Mouse (Mus musculus) kidney, adult 10 weeks (tissue): Measurements from ENCODE around the gene Reg3b. TPM values are rescaled to one million over a fixed set of nuclear protein-coding genes. Genes with fewer than 3 reads are reported as not detected.

Experiments
- polyA plus RNA-seq: library from polyadenylated mRNA; stranded (reverse); fragments of 350-450 nt; fragmentation: Illumina TruSeq; extraction: RNeasy Lipid Tissue Mini Kit (QIAGEN cat#74804); gene quantifications from one replicate; pipeline ENCODE4 v1.2.3, GENCODE M21; 2014; ENCODE audit warnings: low read depth, low replicate concordance

The Reg3b gene
- not detected for polyA plus RNA-seq

DNA sequence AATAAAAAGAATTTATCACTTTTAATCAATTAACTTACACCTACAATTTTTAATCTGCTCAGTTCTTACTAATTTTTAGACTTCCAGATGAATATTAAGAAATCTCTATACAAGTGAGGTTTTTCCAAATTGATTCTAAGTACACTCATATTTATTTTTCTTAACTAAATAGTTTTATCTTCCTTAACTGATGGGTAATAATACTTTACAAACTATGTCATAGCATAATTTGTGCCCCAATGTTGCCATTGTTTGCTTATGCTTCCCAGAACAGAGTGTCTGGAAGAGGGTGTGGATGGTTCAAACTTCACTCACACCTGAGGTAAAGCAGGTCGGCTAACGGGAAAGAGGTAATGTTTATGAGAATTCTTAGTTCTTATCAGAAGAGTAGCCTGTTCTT is at the start of gene Reg3b:
Gene Reg3b, plus strand, starts transcription at position 301 of the 400 bp plus-strand sequence.

DNA sequence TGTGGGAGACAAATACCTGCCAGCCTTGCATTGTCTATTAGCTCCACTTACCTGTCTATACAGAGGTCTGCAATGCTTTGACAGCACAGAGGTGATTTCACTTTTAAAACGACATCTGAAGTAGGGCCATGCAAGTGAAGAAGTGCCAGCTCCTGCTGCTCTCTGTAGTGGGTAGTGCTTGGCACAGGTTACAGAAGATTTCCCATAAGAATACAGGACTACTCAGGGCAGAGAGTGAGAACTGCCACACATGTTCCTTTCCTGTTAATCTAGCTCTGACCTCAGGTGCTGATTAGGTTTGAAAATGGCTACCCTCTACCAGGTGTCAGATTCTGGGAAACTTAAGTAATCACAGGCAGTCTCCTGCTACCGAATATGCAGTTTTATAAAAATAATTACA is 8.3 kb downstream of the Reg3b start, which contains the start of gene Reg3d:
Gene Reg3d, minus strand, starts transcription at position 101 of the 400 bp plus-strand sequence.

DNA sequence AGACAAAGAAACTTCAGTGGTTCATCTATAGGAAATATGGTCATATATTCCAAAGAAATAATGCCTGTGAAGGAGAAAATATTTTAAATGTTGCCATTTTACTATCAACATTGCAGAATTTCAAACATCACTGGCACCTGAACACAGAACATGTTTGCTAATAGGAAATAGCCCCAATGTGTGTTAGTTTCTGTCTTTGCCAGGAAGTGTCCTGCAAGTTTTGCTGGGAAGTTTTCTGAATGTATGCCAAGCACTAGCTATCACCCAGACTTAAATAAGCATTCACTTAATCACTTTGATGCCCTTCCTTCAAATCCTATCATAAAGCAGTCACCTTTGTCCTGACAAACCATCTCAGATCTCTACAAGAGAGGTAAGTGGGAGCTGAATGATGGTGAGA is 10.0 kb downstream of the Reg3b start, which contains the start of gene Reg3a:
Gene Reg3a, plus strand, starts transcription at position 301 of the 400 bp plus-strand sequence.

DNA sequence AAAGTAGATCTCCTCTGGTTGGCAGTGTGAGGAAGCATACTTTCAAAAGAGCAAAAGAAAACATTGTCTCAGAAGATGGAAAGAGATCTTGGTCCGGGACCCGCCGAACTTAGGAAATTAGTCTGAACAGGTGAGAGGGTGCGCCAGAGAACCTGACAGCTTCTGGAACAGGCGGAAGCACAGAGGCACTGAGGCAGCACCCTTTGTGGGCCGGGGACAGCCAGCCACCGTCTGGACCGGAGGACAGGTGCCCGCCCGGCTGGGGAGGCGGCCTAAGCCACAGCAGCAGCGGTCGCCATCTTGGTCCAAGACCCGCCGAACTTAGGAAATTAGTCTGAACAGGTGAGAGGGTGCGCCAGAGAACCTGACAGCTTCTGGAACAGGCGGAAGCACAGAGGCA is 24.9 kb downstream of the Reg3b start, which contains the start of gene Reg2:
Gene Reg2, plus strand, starts transcription at position 301 of the 400 bp plus-strand sequence.

DNA sequence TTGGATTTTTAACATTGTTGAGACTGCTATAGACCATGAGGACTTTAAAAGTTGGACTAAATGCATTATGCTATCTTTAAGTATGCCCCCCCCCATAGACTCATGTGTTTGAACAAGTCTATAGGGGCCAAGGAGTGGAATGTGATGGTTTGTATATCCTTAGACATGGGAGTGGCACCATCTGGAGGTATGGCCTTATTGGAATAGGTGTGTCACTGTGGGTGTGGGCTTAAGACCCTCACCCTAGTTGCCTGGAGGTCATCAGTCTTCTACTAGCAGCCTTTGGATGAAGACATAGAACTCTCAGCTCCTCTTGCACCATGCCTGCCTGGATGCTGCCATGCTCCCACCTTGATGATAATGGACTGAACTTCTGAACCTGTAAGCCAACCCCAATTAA is 52.0 kb downstream of the Reg3b start, which contains the start of gene Reg1:
Gene Reg1, plus strand, starts transcription at position 301 of the 400 bp plus-strand sequence.

Other genes starting within 250 kb of the Reg3b start
- gene Reg3d, start 8.2 kb downstream of the Reg3b start, polyA plus RNA-seq: not detected
- gene Reg3a, start 10.1 kb downstream of the Reg3b start, polyA plus RNA-seq: not detected
- not detected for gene Reg2, start 25.0 kb downstream of the Reg3b start, polyA plus RNA-seq
- gene Reg1, start 52.1 kb downstream of the Reg3b start, polyA plus RNA-seq: 3.0 TPM
- 0.69 TPM for gene Reg3g, start 98.2 kb downstream of the Reg3b start, polyA plus RNA-seq